25 mouse cellular contexts compared by ENCODE assay signal in genomic region chr7:96730360-96730759, GRCm38 (mm10).
DNase-seq lines count a peak whose midpoint lies in the region; ATAC-seq and TF ChIP-seq lines count a peak whose summit lies in the region.
"Had no signal": no experiment of that assay in that cellular context is flagged by ENCODE, and none has a peak within 500 bp of the region (broad histone marks: within the 10 kb centered on the region; RNA-seq: fewer than 3 reads in every experiment).

No protein-coding gene starts in this region.

- H3K9me3 ChIP-seq in liver, embryonic 12.5 days (replicated peaks) = no peaks in the 10 kb centered on the region
- H3K9me3 ChIP-seq: embryonic facial prominence, embryonic 13.5 days; heart, embryonic 12.5 days; hindbrain, embryonic 13.5 days; intestine, embryonic 15.5 days; midbrain, embryonic 10.5 days; neural tube, embryonic 12.5 days had no signal

- H3K27me3 ChIP-seq in liver, adult 2 months (ENCODE audit: control insufficient read depth, insufficient read depth, low read length) = no peaks in the 10 kb centered on the region; the same call in 1 of the 2 replicates
- H3K27me3 ChIP-seq in liver, embryonic 12.5 days (replicated peaks) = no peaks in the 10 kb centered on the region
- H3K27me3 ChIP-seq: embryonic facial prominence, embryonic 13.5 days; intestine, embryonic 15.5 days; neural tube, embryonic 12.5 days had no signal

- no peaks in the 10 kb centered on the region for H3K79me2 ChIP-seq in liver, adult 2 months (ENCODE audit: control insufficient read depth, insufficient read depth, low read length)

- no peak for TF ChIP-seq POLR2A in liver, adult 2 months (IDR thresholded peaks at IDR 0.05; ENCODE audit: extremely low read depth, insufficient read depth, low read length)

- H3K4me2 ChIP-seq in liver, embryonic 12.5 days = no peak overlapping the region
- H3K4me2 ChIP-seq: embryonic facial prominence, embryonic 13.5 days; heart, embryonic 12.5 days; hindbrain, embryonic 13.5 days; intestine, embryonic 15.5 days; neural tube, embryonic 12.5 days had no signal

- peak; percentile 4 for DNase-seq in liver, adult 2 months (ENCODE audit: extremely low read depth, low read depth, low spot score)
- DNase-seq in B cell, adult 2 months = peak; percentile 43 to 60
- DNase-seq in layer of hippocampus, adult 9-11 months = no peak
- no peak for DNase-seq in urinary bladder, adult 2 months (ENCODE audit: low spot score)
- DNase-seq: adrenal gland, postnatal 14 days; cerebellum, adult 9-11 months; heart, postnatal 14 days; kidney, adult 9 months; kidney, postnatal 25 days; lung, adult 2 months; lung, postnatal 36 days; right cerebral cortex, adult 18-20 months had no signal

- 71% methylated on average over 1 of the region's 1 CpGs for WGBS in liver, adult 2 months
- 32% methylated on average over 1 of the region's 1 CpGs for WGBS in liver, embryonic 12.5 days (ENCODE audit: insufficient replicate concordance)

- no peaks in the 10 kb centered on the region for H3K4me1 ChIP-seq in liver, adult 2 months (ENCODE audit: control insufficient read depth, insufficient read depth, low read length)
- H3K4me1 ChIP-seq in liver, embryonic 12.5 days = no peaks in the 10 kb centered on the region
- H3K4me1 ChIP-seq: hindbrain, embryonic 13.5 days; intestine, embryonic 15.5 days; neural tube, embryonic 12.5 days had no signal

- no peak overlapping the region for H3K27ac ChIP-seq in liver, adult 2 months (replicated peaks; ENCODE audit: insufficient read depth, low read depth, low read length)
- no peak overlapping the region for H3K27ac ChIP-seq in liver, embryonic 12.5 days
- H3K27ac ChIP-seq: embryonic facial prominence, embryonic 13.5 days; hindbrain, embryonic 13.5 days; intestine, embryonic 15.5 days; left cerebral cortex, adult 2 months; midbrain, embryonic 10.5 days; neural tube, embryonic 12.5 days had no signal

- no peak for ATAC-seq in liver, embryonic 12.5 days
- ATAC-seq in hematopoietic stem cell, adult 5-6 weeks (replicated peaks in 1 of 2; ENCODE audit: insufficient read depth in 1 of 2, low FRiP score in 2 of 2, low TSS enrichment in 1 of 2, low read depth in 1 of 2, poor library complexity in 2 of 2, severe bottlenecking in 2 of 2) = peak; percentile 58 to 87
- ATAC-seq in monocyte, adult 5-6 weeks (replicated peaks; ENCODE audit: insufficient number of reproducible peaks, low FRiP score, low TSS enrichment, poor library complexity, severe bottlenecking) = peak; percentile 56; the same call in 1 of the 2 replicates
- ATAC-seq: activated CD4-positive, CD25-positive, alpha-beta regulatory T cell, adult 4 months; forebrain, embryonic 16.5 days; intestine, embryonic 15.5 days had no signal

- H3K4me3 ChIP-seq in liver, adult 2 months (ENCODE audit: insufficient read depth, low read depth, low read length) = no peak overlapping the region
- H3K4me3 ChIP-seq in liver, embryonic 12.5 days = no peak overlapping the region
- H3K4me3 ChIP-seq: embryonic facial prominence, embryonic 13.5 days; heart, embryonic 12.5 days; hindbrain, embryonic 13.5 days; intestine, embryonic 15.5 days; left cerebral cortex, adult 2 months; midbrain, embryonic 10.5 days; neural tube, embryonic 12.5 days had no signal

- no peak overlapping the region for H3K9ac ChIP-seq in liver, adult 2 months (ENCODE audit: low read depth, low read length)
- H3K9ac ChIP-seq in liver, embryonic 12.5 days = no peak overlapping the region
- H3K9ac ChIP-seq: embryonic facial prominence, embryonic 13.5 days; heart, embryonic 12.5 days; hindbrain, embryonic 13.5 days; intestine, embryonic 15.5 days; neural tube, embryonic 12.5 days had no signal

- no peak for TF ChIP-seq CTCF in liver, adult 2 months (IDR thresholded peaks at IDR 0.05; ENCODE audit: low read depth, low read length)

- H3K36me3 ChIP-seq in liver, adult 2 months (ENCODE audit: control insufficient read depth, insufficient read depth, low read length) = no peaks in the 10 kb centered on the region
- no peaks in the 10 kb centered on the region for H3K36me3 ChIP-seq in liver, embryonic 12.5 days
- H3K36me3 ChIP-seq: G1E; heart, embryonic 12.5 days; hindbrain, embryonic 13.5 days; intestine, embryonic 15.5 days had no signal

Comparison
In these comparisons a context has a peak if more than half of its experiments do, and no peak if none do; other contexts are left out.
1. DNase-seq: peak in liver, adult 2 months (single experiment) and B cell, adult 2 months (2 of 2); none in layer of hippocampus, adult 9-11 months (single experiment) and urinary bladder, adult 2 months (single experiment).